Mouse (Mus musculus): ENCODE results near the gene Ppm1n.

Ppm1n gene

GRCm38 (mm10) chr7:19282385-19282784 lies 2.5 kb upstream of the Ppm1n start, which contains the start of gene Rtn2:
Gene Rtn2, plus strand, starts transcription at chr7:19282624.
- peak; percentile 93 to 94 for DNase-seq

GRCm38 (mm10) chr7:19281680-19282304 lies 1.9 kb upstream of the Ppm1n start:
- DNase-seq: peak; percentile 62 to 74

GRCm38 (mm10) chr7:19279052-19279451 lies 812 bp downstream of the Ppm1n start:
- DNase-seq: peak in 1 of 2 experiments; percentile 28

GRCm38 (mm10) chr7:19276253-19276652 lies 3.6 kb downstream of the Ppm1n start:
- DNase-seq: no peak

- peak; percentile 76 to 81 for DNase-seq
Measured at GRCm38 (mm10) chr7:19272173-19272764, 7.6 kb downstream of the Ppm1n start.

- peak; percentile 83 to 85 for DNase-seq
Measured at GRCm38 (mm10) chr7:19271238-19272172, 8.4 kb downstream of the Ppm1n start, which contains the start of gene Vasp. Gene Vasp, minus strand, starts transcription at chr7:19271817.

- no peak for DNase-seq
Measured at GRCm38 (mm10) chr7:19270509-19271237, 9.2 kb downstream of the Ppm1n start.

- peak; percentile 40 to 67 for DNase-seq
Measured at GRCm38 (mm10) chr7:19269721-19270441, 10.0 kb downstream of the Ppm1n start.

- no peak for DNase-seq
Measured at GRCm38 (mm10) chr7:19268993-19269681, 10.7 kb downstream of the Ppm1n start.

- no peak for DNase-seq
Measured at GRCm38 (mm10) chr7:19267051-19267450, 12.8 kb downstream of the Ppm1n start.

- DNase-seq: peak; percentile 43 to 68
Measured at GRCm38 (mm10) chr7:19265928-19266822, 13.7 kb downstream of the Ppm1n start.

- DNase-seq: peak; percentile 56 to 60
Measured at GRCm38 (mm10) chr7:19265147-19265546, 14.7 kb downstream of the Ppm1n start.

GRCm38 (mm10) chr7:19258336-19258735 lies 21.5 kb downstream of the Ppm1n start:
- peak; percentile 39 to 49 for DNase-seq

- DNase-seq: peak in 1 of 2 experiments; percentile 52
Measured at GRCm38 (mm10) chr7:19257390-19258022, 22.4 kb downstream of the Ppm1n start.

GRCm38 (mm10) chr7:19256567-19256966 lies 23.3 kb downstream of the Ppm1n start:
- DNase-seq: no peak

GRCm38 (mm10) chr7:19255395-19255794 lies 24.5 kb downstream of the Ppm1n start:
- no peak for DNase-seq

GRCm38 (mm10) chr7:19253437-19253836 lies 26.4 kb downstream of the Ppm1n start:
- no peak for DNase-seq

GRCm38 (mm10) chr7:19252078-19252477 lies 27.8 kb downstream of the Ppm1n start:
- DNase-seq: no peak

- DNase-seq: no peak
Measured at GRCm38 (mm10) chr7:19247511-19247910, 32.4 kb downstream of the Ppm1n start.

- DNase-seq: no peak
Measured at GRCm38 (mm10) chr7:19246855-19247254, 33.0 kb downstream of the Ppm1n start.

Measured in cerebellum, postnatal 14 days (tissue).